Mouse (Mus musculus): Measurements from ENCODE around the gene Gpr65. TPM values are rescaled to one million over a fixed set of nuclear protein-coding genes. Genes with fewer than 3 reads are reported as not detected.
"Not testable (repeated sequence)": the region's sequence is repeated elsewhere in the genome, so short reads cannot be mapped to it uniquely, and the experiment has no call there.

The Gpr65 gene
- 0.11 and 0.34 TPM in 2 replicates for polyA plus RNA-seq (2016; fragmentation: Nextera tagmentation; extraction: Ambion mirVana)

DNA sequence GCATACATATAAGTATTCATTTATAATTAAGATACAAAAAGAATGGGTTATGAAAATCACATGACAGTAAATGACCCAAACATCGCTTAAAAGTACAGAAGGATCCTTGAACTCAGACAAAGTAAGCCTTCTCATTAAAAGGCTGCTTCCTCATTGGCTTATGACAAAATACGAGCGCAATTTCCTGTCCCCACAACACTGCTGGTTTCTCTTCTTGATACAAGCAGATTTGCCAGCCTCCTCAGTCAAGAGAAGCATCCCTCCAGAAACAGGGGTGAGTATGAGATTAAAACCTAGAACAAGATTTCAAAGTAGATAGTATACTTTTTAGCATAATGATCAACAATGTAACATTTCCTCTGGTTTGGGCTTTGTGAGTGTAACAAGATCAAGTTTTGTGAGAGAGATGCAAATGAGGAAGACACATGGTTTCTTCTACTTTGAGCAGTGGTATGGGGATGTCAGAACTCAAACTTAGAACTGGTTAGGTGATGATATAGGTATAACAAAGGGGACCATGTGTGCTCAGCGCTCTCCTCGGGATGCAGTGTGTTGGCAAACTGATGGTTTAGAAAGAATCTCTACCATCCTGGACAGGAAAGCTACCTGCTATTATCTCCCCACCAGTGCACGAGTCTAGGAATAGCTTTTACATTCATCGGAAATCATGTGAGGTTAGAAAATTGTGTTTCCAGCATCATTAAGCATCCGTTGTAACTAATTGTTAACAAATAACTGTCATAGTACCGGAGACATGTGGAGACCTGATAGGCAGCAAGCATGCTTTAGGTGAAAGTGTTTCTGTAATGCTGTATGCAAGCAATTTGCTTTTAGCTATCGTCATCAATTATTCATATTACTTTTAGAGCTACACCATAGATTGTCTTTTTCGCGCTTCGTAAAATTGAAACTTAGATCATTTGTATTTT, at the start of gene Gpr65:
Gpr65 (plus strand) TSS at position 195 of the 929 bp plus-strand sequence.
- Histone ChIP-seq H3K36me3 (no peaks in the 10 kb centered on the region), H3K4me3 (no peak within 1 kb of the TSS)
- WGBS, result 86% methylated on average over 13 of the region's 13 CpGs

DNA sequence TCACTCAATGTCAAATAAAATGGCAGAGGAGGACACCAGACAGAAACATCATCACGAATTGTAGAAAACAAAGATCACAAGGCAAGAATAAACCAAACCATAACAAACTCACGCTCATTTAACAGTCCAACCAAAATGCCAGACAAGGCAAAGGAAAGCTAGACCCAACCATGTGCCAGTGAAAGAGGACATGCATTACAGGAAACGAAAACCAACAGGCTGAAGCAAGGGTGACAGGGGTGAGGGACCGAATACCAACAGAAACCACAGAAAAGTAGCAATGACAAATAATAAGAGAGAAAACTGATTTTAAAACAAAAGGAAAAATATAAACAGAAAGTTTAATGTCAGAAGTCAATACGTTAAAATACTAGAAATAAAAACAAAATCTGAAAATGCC, 45.1 kb upstream of the Gpr65 start:
- no peak for DNase-seq (ENCODE audit: low spot score)
- Histone ChIP-seq H3K4me3 (no peak overlapping the region), H3K27ac (no peak overlapping the region), H3K36me3 (peaks cover 13% of the 10 kb centered on the region), H3K27me3 (ENCODE audit: insufficient read depth, poor library complexity, severe bottlenecking) (no peaks in the 10 kb centered on the region), H3K4me1 (no peaks in the 10 kb centered on the region), H3K9me3 (no peaks in the 10 kb centered on the region)
- 85% methylated on average over 5 of the region's 5 CpGs for WGBS

More for the DNA sequence above, at the start of gene Gpr65:
- Histone ChIP-seq H3K27me3 (ENCODE audit: insufficient read depth, poor library complexity, severe bottlenecking) (no peaks in the 10 kb centered on the region), H3K9me3 (no peaks in the 10 kb centered on the region), H3K4me1 (peaks cover 21% of the 10 kb centered on the region), H3K27ac (no peak within 1 kb of the TSS)
- no peak for DNase-seq (ENCODE audit: low spot score)

DNA sequence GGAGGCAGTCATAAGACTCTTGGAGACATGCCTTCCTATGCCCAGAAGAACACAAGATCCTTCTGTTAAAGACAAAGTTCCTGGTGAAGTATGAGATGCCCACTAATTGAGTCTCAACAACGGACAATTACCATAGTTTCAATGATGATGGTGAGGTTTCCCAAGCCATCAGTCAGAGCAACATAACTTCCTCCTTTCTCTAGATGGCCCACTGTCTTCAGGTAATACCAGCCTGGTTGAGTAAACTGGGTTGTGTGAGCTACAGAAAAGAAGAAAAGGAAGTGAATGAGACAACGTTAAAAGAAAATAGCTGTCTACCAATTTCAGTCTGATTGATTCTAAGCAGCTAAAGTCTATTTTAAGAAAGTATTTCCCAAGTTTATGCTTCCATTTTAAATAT, 41.4 kb upstream of the Gpr65 start:
- Histone ChIP-seq H3K27me3 (ENCODE audit: insufficient read depth, poor library complexity, severe bottlenecking) (no peaks in the 10 kb centered on the region), H3K27ac (no peak overlapping the region), H3K4me3 (no peak overlapping the region), H3K36me3 (peaks cover 15% of the 10 kb centered on the region), H3K4me1 (no peaks in the 10 kb centered on the region), H3K9me3 (no peaks in the 10 kb centered on the region)
- WGBS, result 89% methylated on average over 2 of the region's 2 CpGs
- DNase-seq (ENCODE audit: low spot score), result no peak

DNA sequence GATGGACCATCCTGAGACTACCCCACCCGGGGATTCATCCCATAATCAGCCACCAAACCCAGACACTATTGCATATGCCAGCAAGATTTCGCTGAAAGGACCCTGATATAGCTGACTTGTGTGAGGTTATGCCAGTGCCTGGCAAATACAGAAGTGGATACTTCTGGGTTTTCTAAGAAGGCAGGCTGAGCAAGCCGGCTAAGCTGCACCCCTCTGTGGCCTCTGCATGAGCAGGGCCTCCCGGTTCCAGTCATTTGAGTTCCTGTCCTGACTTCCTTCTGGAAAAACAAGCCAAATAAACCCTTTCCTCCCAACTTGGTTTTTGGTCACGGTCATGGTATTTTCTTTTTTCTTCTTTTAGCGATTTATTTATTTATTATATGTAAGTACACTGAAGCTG, 30.0 kb upstream of the Gpr65 start:
- not testable (repeated sequence) for H3K27ac ChIP-seq; H3K4me3 ChIP-seq; H3K9me3 ChIP-seq; DNase-seq (ENCODE audit: low spot score); H3K27me3 ChIP-seq (ENCODE audit: insufficient read depth, poor library complexity, severe bottlenecking); H3K4me1 ChIP-seq; H3K36me3 ChIP-seq
- WGBS, result 81% methylated on average over 6 of the region's 6 CpGs

DNA sequence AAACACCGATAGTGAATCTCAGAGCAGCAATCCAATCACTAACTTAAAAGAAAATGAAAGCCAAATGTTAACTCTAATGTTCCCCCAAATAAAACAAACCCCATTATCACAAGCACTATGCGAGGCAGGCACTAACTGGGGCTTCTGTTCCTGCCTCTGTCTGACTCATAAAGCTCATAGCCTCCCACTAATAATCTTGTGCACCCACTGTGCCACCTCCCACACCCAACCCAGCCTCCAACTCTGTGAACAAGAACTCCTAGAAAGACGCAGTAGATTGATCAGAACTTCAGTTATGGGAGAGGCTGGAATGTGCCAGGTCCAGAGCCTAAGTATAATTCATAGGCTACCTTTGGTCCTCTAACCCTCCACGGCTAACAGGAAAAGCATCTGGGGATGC, 24.3 kb upstream of the Gpr65 start:
- Histone ChIP-seq H3K9me3 (no peaks in the 10 kb centered on the region), H3K27ac (no peak overlapping the region), H3K4me3 (no peak overlapping the region), H3K36me3 (no peaks in the 10 kb centered on the region), H3K27me3 (ENCODE audit: insufficient read depth, poor library complexity, severe bottlenecking) (no peaks in the 10 kb centered on the region), H3K4me1 (no peaks in the 10 kb centered on the region)
- 87% methylated on average over 4 of the region's 4 CpGs for WGBS
- DNase-seq (ENCODE audit: low spot score), result no peak

DNA sequence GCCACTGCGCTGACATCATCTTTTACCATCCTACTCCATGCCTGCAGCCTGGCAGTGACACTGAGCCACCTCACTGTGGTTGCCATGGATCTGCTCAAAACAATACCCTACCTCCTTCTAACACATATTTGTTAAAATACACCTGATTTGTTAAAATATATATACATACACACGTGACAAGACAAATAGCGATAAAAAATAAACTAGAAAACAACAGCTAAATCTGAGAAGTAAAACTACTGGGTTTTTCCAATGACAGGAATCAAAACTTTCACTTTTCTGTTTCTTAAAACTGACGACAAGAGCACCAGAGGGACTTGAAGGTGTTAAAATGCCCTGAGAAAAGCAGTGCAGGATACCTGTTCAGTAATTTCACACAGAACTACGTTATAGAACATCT, 23.6 kb upstream of the Gpr65 start:
- H3K9me3 ChIP-seq, result no peaks in the 10 kb centered on the region
- H3K4me1 ChIP-seq, result no peaks in the 10 kb centered on the region
- no peak for DNase-seq (ENCODE audit: low spot score)
- H3K36me3 ChIP-seq, result no peaks in the 10 kb centered on the region
- WGBS, result 89% methylated on average over 5 of the region's 5 CpGs
- H3K27ac ChIP-seq, result no peak overlapping the region
- no peaks in the 10 kb centered on the region for H3K27me3 ChIP-seq (ENCODE audit: insufficient read depth, poor library complexity, severe bottlenecking)
- H3K4me3 ChIP-seq, result no peak overlapping the region

DNA sequence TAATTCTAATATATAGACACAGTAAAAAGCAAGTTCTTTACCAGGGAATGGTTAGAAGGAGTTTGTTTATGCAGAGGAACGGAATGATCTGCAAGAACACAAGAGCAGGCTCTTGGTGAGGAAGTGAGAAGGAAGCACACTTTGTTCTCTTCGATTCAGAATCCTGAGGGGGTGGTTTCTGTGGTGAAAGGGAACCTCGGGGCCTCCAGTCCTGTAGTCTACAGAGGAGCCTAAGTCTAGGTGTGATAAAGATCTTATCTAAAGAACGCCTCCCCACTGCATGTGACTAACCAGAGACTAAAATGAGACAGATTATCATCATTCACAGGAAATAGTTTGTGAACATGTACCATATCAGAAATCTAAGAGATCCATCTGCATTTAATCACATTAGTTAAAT, 21.6 kb upstream of the Gpr65 start:
- Histone ChIP-seq H3K4me1 (no peaks in the 10 kb centered on the region), H3K4me3 (no peak overlapping the region), H3K27me3 (ENCODE audit: insufficient read depth, poor library complexity, severe bottlenecking) (no peaks in the 10 kb centered on the region), H3K36me3 (peaks cover 4% of the 10 kb centered on the region; the same call in 1 of the 2 replicates), H3K27ac (no peak overlapping the region), H3K9me3 (no peaks in the 10 kb centered on the region)
- WGBS, result 51% methylated on average over 4 of the region's 4 CpGs
- DNase-seq (ENCODE audit: low spot score), result no peak

DNA sequence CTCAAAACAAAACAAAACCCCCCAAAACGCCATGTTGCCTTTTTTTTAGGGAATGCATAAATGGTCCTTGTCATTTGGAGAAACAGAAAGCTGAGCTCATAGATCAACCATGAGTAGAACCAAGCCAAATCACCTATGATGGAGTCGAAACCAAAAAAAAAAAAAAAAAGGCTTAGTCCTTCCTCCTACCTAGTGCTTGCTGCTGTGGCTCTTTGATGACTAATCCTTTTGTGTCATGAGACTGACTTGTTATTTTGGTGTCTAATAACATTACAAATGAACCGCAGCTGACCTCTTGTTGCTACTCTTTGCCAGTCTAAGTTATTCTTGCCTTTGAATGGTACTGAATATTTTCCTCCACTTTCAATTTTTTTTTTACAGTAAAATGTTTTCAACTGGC, 18.8 kb upstream of the Gpr65 start:
- 76% methylated on average over 3 of the region's 3 CpGs for WGBS

DNA sequence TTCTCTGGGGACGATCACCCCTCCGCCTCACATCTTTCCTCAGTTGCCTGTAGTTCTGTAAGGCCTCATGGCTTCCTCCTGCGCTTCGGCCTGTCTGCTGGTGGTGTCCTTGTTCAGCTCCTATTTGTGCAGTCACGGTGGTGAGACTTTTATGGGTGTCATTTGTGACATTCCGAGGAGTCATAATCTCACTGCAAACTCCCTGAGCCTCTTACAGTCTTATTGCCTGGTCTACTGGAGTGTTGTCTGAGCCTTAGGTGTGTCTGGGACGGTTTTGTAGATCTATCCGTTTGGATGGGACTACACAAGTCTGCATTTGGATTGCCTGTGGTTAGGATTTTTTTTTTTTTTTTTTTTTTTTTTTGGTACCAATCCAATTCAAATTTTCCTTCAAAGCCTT, 18.1 kb upstream of the Gpr65 start:
- Histone ChIP-seq H3K36me3 (peaks cover 14% of the 10 kb centered on the region), H3K27ac (no peak overlapping the region), H3K9me3 (no peaks in the 10 kb centered on the region), H3K4me1 (no peaks in the 10 kb centered on the region), H3K4me3 (no peak overlapping the region), H3K27me3 (ENCODE audit: insufficient read depth, poor library complexity, severe bottlenecking) (no peaks in the 10 kb centered on the region)
- WGBS, result 92% methylated on average over 8 of the region's 8 CpGs
- DNase-seq (ENCODE audit: low spot score), result no peak

More for the DNA sequence above, 18.8 kb upstream of the Gpr65 start:
- DNase-seq (ENCODE audit: low spot score), result no peak
- Histone ChIP-seq H3K27ac (no peak overlapping the region), H3K4me3 (no peak overlapping the region), H3K36me3 (peaks cover 14% of the 10 kb centered on the region), H3K4me1 (no peaks in the 10 kb centered on the region), H3K27me3 (ENCODE audit: insufficient read depth, poor library complexity, severe bottlenecking) (no peaks in the 10 kb centered on the region), H3K9me3 (no peaks in the 10 kb centered on the region)

DNA sequence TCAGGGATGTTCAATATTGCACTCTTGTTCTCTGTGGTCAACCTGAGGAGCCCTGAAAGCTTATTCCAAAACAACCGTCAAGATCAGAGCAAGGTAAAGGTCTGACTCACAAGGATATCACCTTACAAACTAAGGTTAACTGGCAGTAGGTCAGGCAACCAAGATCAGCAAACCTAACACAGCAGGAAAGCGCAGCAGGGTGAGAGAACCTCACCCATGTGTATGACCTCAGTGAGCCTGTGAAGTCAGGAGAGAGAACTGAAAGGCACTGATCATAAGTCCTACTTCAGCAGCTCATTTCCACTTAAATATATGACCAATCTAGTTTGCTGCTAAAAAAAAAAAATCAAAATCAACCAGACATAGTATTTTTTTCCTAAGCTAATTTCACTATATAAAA, 16.0 kb upstream of the Gpr65 start:
- H3K9me3 ChIP-seq, result no peaks in the 10 kb centered on the region
- peaks cover 3% of the 10 kb centered on the region for H3K4me1 ChIP-seq
- H3K36me3 ChIP-seq, result peaks cover 14% of the 10 kb centered on the region
- 76% methylated on average over 2 of the region's 2 CpGs for WGBS
- no peak for DNase-seq (ENCODE audit: low spot score)
- no peak overlapping the region for H3K4me3 ChIP-seq
- H3K27ac ChIP-seq, result no peak overlapping the region
- H3K27me3 ChIP-seq (ENCODE audit: insufficient read depth, poor library complexity, severe bottlenecking), result no peaks in the 10 kb centered on the region

DNA sequence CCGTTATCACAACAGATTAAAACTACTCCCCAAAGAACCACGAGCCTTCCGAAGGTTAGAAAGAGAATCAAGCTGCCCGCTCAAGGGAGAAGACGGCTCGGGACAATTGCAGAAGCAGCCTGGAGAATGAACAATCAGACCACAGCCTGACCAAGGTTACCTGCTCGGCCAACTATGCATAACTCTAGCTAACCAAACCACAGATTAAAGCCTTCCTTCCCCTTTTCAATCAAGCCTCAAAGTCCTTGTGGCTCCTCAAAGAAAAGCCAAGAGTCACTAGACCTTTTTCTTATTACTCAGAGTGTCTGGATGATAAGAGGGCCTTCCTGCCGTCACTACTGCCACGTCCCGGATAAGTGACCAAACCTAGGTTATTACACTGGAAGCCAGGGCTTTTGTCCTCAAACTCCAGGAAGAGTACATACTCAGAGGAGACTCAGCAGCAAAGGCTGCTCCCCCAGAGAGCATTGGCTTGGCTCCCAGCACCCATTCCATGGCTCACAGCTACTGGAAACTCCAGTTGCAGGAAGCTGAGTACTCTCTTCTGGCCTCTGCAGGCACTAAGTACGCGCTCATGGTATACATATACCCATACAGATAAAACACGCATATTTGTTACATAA, 13.0 kb upstream of the Gpr65 start:
- Histone ChIP-seq H3K4me3 (no peak overlapping the region), H3K27ac (no peak overlapping the region), H3K36me3 (peaks cover 10% of the 10 kb centered on the region), H3K9me3 (no peaks in the 10 kb centered on the region), H3K27me3 (ENCODE audit: insufficient read depth, poor library complexity, severe bottlenecking) (no peaks in the 10 kb centered on the region), H3K4me1 (peaks cover 4% of the 10 kb centered on the region)
- 79% methylated on average over 13 of the region's 13 CpGs for WGBS
- DNase-seq (ENCODE audit: low spot score), result no peak

DNA sequence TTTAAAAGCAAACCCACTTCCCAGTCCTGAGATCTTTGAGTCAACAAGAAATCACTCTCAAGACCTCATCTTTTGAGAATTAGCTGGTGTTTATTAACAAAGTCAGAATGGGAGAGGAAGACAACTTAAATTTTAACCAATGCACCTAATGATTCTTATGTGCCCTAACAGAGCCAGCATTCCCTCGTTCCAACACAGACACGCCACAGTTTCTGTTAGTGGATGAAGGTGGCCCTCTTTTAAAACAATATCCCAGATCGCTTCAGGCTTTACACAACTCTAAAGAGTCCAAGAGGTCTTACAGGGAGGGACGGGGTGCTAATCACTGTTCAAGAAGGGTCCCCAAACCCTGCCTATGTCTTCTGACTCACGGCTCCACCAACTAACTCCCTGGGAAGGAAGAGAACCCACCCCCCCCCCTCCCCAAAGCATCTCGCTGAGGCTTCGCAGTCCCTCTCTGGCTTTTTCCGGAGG, 10.0 kb upstream of the Gpr65 start:
- no peak for DNase-seq (ENCODE audit: low spot score)
- Histone ChIP-seq H3K4me3 (peak overlapping the region; percentile 91), H3K36me3 (peaks cover 4% of the 10 kb centered on the region), H3K4me1 (peaks cover 4% of the 10 kb centered on the region), H3K27ac (peak overlapping the region; percentile 99), H3K9me3 (no peaks in the 10 kb centered on the region), H3K27me3 (ENCODE audit: insufficient read depth, poor library complexity, severe bottlenecking) (no peaks in the 10 kb centered on the region)
- WGBS, result 1% methylated on average over 8 of the region's 8 CpGs

DNA sequence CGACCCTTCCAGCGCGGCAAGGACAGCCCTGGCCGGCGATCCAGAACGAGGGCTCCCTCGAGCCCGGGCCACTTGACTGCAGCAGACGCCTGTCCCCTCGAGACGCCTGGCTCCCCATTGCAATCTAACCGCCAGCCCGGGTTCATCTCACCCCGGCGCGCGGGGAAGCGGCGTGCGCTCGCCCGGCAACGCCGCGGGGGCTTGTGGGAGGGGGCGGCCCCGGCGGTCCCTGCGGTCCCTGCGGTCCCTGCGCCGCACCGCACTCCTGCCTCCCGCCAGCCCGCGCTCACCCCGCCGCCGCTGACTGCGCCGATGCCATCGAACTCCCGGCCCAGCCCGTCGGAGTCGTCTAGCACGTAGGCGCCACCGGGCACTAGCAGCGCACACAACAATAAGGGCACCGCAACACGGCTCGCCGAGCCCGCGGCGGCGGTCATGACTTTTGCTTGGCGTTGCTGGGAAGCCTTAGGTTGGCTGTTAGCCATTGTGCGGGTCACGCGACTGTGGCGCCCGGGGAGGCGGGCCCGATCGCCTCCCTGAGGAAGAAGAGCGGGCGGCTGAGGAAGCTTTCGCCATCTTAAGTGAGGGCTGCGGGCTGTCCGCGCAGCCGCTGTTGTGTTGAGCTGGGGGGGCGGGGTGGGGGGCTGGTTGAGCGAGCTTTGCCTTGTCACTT, 9.5 kb upstream of the Gpr65 start, which contains the start of gene Galc:
Galc (minus strand) TSS at position 615 of the 673 bp plus-strand sequence.
- H3K27me3 ChIP-seq (ENCODE audit: insufficient read depth, poor library complexity, severe bottlenecking), result no peaks in the 10 kb centered on the region
- H3K36me3 ChIP-seq, result no peaks in the 10 kb centered on the region; the same call in 1 of the 2 replicates
- H3K9me3 ChIP-seq, result no peaks in the 10 kb centered on the region
- DNase-seq (ENCODE audit: low spot score), result peak; percentile 93
- peaks cover 6% of the 10 kb centered on the region for H3K4me1 ChIP-seq
- peak within 1 kb of the TSS; percentile 99 for H3K27ac ChIP-seq
- peak within 1 kb of the TSS; percentile 91 for H3K4me3 ChIP-seq
- under 1% methylated on average over 76 of the region's 76 CpGs for WGBS

Data from heart, embryonic 10.5 days (tissue).